Mouse (Mus musculus): ENCODE measurements around the gene H2al1i.

GRCm38 (mm10) chrX:11345762-11346161, 21.3 kb downstream of the H2al1i start:
- TF ChIP-seq UBTF (IDR thresholded peaks at IDR 0.05; ENCODE audit: borderline replicate concordance, insufficient read depth, low read depth, low read length), result no peak
- no peak for TF ChIP-seq KAT2A (conservative IDR thresholded peaks at IDR 0.05; ENCODE audit: low read depth, low read length)
- no peak for TF ChIP-seq POLR2A (IDR thresholded peaks at IDR 0.05; ENCODE audit: control insufficient read depth in 1 of 2, insufficient read depth in 1 of 2, low read depth in 1 of 2, low read length in 2 of 2, poor library complexity in 1 of 2)
- TF ChIP-seq CTCF (IDR thresholded peaks at IDR 0.05 in 2 of 3, conservative IDR thresholded peaks at IDR 0.05 in 1 of 3; ENCODE audit: control insufficient read depth in 1 of 3, insufficient read depth in 1 of 3, low read depth in 2 of 3, low read length in 3 of 3, poor library complexity in 1 of 3, severe bottlenecking in 1 of 3), result no peak
- no peak for TF ChIP-seq EP300 (IDR thresholded peaks at IDR 0.05; ENCODE audit: low read depth in 1 of 2, low read length in 2 of 2)
